Mouse (Mus musculus) spleen, adult 12 weeks (tissue): ENCODE measurements around the gene Prm1.
A peak's percentile ranks its signal among the peaks of the same experiment; 100 is the strongest.
"Not testable (repeated sequence)": the region's sequence is repeated elsewhere in the genome, so short reads cannot be mapped to it uniquely, and the experiment has no call there.

Source experiments
- DNase-seq: peaks from one replicate; pipeline ENCODE4 v3.0.0; 2022; ENCODE audit warnings: low spot score

Prm1 gene

DNA sequence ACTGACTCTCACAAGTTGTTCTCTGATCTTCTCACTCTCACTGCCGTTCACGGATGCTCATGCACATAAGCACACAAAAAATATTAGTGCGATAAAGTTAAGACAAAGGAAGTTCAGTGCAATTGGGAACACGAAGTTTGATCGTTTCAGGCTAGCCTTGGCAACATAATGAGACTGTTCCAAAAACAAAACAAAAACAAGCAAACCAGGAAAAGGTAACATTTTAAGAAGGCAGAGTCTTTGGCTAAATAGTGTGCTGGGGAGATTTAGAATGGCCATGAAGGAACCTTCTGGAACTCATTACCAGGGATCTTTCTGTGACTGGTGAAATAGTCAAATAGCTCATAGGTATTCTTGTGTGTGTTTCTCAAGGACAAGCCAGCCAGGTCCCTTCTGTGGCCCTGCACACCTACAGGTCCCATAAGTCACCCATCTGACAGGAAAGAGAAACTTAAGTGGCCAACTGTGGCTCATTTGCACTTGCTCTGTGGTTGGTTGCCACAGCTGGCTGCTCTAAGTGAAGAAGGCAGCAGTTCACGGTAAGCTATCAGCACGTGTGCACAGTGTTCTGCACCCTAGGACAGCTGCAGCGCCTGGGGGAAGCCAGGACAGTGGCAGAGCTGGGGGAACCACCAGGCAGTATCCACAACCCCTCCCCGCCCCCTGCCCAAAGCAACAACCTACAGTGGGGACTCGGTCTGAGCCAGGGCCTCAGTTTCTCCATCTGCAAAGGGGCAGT, at the start of gene Prm1:
TSS of gene Prm1 (minus strand) at position 51 of the 739 bp plus-strand sequence.
- no peak for DNase-seq

DNA sequence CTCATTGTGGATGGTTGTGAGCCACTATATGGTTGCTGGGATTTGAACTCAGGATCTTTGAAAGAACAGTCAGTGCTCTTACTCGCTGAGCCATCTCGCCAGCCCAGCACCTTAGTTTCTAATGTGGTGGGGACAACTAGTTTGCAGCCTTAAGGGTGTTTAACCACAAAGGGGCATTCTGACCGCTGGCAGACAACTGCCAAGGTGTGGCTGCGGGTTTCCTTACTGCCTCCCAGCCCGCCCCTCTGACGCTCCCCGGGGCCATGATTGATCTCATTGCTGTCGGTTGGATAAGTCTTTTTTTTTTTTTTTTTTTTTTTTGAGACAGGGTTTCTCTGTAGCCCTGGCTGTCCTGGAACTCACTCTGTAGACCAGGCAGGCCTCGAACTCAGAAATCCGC, 46.6 kb upstream of the Prm1 start:
- not testable (repeated sequence) for DNase-seq

DNA sequence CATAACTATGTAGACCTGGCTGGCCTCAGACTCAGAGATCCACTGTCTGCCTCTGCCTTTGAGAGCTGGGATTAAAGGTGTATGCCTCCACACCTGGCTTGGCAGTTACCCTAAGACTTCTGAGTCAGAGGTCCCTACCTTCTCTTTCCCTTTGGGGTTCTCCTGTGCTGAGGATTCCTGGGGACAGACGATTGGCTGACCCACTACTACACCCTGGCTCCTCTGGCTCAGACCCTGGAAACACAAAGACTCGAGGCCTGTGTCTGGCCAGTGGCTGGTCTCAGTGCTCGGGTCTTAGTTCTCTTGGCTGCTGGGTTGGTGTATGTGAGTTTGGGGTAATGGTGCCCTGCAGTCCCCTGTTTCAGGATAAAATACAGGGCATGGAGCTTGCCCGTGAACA, 45.3 kb upstream of the Prm1 start:
- DNase-seq = no peak

DNA sequence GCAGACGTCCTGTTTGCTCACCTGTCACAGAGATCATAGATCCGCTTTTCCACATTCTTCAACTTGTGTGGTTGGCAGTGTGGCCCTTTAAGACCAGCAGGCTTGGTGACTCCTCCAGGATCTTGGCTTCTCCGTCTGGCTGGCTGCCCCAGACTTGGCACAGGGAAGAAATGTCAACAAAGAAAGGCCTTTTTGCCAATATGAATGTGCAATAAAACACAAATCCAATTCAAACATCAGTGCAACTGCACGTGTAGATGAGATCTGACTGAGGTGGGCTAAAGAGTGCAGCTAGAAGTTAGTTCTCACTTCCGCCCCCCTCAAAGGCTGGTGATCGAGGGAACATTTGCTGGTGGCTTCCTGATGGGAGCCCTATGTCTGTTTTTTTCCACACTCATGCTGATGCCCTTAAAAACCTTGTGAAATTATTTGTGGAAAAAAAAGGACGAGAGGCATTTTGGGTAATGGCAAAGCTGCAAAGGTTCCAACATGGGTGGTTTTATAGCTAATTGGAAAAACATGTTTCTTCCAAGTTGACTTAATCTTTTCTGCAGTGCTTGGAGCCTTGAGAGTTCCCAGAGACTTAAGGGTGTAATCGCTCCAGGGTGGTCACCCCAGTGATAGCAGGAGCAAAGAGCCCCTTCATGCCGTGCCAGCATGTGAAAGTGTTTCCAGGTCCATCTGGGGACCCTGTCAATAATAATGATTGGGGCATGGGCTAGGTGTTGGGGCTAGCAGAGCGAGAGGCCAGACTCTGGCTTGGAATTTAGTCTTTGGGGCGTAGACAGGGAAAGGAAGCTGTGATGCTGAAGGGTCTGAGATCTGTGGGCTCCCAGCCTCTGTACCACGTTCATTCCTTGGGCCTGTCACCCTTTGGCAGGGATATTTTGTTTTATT, 44.6 kb upstream of the Prm1 start:
- DNase-seq = no peak

DNA sequence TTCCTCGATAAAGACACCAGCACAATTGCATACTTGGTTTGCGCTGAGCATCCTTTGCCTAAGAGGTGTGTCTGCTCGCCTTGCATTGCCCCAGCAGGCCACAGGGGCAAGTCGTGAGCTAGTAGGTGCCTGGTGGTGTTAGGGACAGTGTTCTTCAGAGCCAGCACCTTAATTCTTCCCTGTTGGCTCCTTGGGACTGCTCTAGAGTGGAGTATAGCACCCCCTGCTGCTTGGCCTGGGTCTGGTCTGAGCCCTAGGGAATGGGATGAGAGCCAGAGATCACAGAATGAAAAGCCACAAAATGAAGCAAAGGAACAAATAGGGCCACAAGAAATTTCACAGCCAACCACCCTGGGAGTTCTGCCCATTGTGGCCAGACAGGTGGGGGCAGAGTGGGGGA, 40.9 kb upstream of the Prm1 start:
- no peak for DNase-seq

DNA sequence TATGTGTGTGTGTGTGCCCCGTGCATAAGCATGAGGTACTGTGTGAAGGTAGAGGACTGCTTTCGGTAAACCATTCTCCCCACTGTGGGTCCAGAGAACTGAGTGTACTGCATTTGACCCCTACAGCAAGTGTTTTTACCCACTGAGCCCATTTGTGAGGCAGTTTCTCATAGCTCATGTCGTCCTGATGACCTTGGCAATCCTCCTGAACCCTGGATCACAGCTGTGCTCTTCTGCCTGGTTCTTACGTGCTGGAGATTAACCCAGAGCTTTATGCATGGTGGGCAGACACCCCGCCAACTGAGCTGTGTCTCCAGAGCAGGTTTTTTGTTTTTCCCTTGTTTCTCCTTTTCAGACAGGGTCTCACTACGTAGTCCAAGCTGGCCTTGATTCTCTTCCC, 40.3 kb upstream of the Prm1 start:
- no peak for DNase-seq

DNA sequence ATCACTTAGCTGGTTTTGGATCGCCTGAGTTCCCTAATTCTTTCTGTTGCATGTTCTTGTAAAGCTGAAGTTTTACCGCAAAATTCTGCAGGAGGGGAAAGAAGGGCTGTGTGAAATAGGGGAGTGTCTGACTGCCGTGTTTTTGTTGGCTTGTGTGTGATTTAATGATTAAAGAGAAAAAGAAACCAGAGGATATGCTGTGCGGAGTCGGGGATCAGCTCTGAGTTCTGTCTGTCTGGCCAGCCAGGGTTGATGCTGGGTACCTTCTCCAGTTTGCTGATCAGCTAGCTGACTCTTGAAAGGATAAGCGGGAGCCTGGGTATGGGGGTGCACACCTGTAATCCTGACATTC, 38.7 kb upstream of the Prm1 start:
- no peak for DNase-seq

DNA sequence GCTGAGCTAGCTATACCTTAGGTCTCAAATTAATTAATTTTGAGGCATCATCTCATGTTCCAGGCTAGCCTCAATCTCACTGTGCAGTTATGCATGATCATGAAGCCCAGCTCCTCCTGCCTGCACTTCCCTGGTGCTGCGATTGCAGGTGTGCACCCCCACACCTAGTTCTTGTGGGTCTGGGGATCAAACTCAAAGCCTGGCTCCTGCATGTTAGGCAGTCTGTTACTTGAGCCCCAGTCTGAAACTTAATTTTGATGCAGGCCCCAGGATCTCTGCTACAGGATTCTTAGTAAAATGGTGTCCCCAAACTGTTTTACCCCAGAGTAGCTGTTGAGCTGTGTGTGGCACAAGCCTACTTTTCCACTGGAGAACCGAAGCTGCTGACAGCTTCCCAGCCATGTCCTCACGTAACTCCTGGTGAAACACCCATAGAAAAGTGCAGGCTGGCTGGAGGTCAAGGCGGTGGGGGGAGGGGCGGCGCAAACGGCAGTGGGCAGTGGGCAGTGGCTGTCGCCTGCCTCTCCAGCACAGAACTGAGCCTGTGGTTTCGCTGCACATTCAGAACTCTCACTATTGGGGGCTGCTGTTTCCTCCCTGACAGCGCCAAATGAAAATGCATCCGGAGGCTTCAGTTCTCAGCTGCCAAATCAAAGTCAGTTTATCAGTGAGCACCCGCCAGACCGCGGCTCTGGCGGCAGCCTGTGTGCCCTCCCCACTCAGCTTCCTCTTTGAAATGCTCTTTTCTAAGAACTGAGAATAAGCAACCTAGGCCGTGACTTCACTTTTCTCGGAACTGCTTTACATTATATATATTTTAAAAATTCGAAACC, 38.1 kb upstream of the Prm1 start:
- peak; percentile 30 for DNase-seq

DNA sequence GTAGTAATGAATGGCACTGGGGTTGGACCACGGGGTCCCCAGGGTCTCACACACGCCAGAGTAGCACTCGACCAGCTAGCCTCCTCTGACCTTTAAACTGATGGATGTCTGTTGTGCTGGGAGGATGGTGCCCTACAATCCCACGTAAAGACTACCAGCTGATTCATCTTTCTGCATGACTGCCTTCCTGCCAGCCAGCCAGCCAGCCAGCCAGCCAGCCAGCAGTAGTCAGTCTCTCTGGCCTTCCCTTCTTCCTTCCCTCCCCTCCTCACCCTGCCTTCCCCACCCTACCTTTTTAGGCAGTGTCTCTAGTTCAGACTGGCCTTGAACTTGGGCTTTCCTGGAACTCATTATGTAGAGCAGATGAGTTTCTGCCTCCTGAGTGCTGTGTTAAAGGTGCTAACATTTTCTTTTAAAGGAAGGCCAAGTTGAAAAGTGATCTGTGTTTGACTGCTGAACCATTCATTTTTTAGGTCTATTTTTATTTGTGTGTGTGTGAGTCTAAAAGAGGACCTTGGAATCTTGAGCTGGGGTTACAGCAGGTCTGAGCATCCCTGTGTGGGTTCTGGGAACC, 36.7 kb upstream of the Prm1 start:
- no peak for DNase-seq

DNA sequence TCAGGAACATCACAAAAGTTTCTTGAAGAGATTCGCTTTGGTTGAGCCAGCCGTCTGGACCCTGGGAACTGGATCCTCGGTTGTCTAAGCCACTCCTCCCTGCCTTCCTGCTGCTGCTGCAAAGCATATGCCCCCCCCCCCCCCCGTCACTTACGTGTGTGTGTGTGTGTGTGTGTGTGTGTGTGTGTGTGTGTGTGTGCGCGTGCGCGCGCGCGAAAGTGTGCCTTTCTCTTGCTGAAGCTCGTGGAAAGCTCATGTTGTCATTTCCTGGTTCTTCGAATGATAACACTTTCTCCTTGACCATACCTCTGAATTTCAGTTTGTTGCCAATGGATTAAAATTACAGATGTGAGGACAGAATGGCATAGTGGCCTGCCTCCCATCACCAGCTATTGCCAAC, 34.4 kb upstream of the Prm1 start:
- no peak for DNase-seq

DNA sequence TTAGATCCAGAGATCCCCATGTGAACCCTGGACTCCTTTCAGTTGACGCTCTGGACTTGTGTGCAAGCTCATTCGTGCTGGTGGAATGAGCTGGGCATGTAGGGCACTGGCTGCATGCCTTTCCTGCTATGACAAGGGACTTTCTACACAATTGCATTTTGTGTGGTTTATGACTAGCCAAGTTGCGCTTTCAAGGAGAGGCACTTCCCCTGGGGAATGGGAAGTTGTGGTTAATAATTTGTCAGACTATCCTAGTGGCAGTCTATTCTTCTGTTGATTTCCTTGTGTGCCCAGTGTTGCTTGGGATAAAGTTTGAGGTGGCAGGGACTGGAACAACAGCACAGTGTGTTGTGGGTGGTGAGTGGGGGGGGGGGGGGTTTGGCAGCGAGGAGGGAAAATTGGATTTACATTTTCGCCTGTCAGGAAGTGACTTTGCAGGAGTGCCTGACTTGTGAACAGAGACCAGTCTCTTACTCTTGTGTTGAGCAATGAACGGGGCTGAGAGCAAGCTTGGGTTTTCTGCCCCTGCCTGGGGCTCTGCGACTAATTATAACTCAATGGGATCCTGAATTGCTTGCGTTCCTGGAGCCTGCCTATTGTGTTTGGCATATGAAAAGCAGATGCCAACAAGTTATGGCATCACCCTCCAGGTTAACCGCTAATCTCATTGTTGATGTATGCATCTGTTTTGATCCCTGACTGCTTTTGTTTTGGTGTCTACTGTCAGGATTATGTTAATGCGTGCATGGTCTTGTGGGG, 33.0 kb upstream of the Prm1 start:
- no peak for DNase-seq

DNA sequence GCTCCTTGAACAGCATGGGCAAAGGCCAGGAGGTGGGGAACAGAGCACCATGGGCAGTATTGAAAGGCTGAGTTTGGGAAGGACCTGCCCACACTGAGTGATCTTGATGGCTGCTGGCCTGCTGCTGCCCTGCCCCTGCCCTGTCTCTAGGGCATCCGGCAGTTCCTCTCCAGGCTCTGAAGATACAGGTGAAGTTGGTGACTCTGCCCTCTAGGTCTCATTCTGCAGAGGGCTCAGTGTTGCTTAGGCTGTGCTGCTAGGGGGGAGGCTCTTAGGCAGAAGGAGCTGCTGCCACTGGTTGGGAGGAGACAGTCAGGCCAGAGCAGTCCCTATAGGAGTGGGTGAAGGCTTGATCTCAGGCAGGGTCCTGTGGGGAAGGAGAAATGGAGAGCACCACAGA, 32.3 kb upstream of the Prm1 start:
- DNase-seq = no peak

DNA sequence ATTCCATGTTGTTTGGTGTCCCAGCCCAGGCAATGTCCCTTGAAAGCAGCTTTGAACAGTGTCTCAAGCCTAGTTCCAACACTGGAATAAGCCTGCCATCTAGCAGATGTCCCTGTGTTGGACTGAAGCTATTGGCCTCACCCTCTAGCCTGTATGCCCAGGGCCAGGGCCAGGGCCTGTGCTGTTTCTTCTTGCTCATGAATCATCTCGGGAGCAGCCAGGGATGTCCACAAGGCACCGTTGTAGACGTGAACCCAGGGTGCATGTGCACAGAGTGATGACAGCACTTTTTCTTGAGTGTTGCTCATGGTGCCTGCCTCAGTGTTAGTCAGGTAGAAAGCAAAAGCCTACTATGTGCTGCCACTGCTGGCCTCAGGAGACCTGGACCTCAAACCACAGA, 31.6 kb upstream of the Prm1 start:
- DNase-seq = no peak

DNA sequence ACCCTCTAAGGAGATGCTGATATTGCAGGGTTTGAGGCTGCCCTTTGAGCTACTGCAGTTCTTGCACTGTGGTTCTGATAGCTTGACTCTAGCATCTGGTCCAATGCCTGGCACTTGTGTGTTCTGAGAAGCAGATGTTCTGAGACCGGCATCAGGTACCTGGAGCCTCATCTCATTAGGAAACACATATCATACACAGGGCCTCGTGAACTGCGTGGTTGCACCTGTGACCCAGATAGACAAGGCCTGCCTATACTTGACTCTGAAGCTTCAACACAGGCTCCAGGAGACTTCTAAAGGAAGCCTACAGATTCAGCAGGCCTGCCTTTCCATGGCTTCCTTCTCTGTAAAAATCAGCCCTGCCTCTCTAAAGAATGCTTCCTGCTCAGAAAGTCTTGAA, 30.7 kb upstream of the Prm1 start:
- no peak for DNase-seq

DNA sequence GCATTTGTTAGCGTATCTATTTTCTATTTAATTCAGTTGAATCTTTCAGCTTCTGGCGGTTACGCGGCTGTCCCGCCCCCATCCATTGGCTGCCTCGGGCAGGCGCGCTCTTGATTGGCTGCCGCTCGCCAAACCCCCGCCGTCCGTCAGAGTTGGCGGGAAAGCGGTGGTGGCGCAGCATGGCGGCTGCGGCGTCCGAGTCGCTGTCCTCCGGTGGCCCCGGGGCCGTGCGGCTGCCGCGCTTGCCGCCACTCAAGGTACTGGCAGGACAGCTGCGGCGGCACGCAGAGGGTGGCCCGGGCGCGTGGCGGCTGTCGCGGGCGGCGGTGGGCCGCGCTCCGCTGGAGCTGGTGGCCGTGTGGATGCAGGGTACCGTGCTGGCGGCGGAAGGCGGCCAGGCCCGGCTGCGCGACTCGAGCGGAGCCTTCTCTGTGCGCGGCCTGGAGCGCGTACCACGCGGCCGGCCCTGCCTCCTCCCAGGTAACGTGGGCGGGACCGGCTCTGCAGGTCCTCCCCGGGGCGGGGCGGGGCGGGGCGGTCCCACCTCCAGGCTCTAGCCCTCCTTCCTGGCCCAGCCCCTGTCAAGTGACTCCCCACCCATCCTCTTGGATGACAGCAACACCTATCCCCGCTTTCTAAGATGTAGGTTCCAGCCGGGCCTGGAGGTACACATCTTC, 29.4 kb upstream of the Prm1 start, which contains the start of gene Rmi2:
TSS of gene Rmi2 (plus strand) at position 149 of the 677 bp plus-strand sequence.
- DNase-seq = peak; percentile 79

DNA sequence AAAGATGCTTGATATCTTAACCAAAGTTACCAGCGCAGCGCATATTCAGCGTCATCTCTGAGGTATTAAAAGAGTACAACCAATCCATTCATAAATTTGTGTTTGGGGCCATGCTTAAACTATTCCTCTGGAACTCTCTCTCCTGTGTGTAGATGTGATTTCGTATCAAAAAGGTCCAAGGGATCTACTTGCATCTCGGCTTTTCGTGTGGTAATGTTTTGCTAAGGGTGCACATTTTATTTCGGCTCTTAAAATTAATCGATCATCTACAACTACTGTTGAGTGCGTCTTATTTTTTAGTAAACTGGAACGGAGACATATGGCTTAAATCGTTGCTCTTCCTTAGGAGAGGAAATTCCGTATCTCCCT, 28.9 kb upstream of the Prm1 start:
- DNase-seq = no peak

DNA sequence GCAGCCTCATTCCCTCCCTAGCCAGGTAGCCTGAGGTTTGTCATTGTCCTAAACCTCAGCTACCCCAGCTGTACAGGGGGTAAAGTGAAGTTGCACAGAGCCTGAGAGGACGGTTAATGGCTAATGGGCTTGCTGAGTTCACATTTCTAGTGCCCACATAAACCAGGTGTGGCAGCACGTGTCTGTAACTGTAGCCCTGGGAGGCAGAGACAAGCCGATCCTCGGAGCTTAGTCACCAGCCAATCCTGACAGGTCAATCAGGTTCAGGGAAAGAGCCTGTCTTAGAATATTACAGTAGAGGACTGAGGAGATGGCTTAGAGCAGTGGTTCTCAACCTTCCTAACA, 22.8 kb upstream of the Prm1 start:
- no peak for DNase-seq

DNA sequence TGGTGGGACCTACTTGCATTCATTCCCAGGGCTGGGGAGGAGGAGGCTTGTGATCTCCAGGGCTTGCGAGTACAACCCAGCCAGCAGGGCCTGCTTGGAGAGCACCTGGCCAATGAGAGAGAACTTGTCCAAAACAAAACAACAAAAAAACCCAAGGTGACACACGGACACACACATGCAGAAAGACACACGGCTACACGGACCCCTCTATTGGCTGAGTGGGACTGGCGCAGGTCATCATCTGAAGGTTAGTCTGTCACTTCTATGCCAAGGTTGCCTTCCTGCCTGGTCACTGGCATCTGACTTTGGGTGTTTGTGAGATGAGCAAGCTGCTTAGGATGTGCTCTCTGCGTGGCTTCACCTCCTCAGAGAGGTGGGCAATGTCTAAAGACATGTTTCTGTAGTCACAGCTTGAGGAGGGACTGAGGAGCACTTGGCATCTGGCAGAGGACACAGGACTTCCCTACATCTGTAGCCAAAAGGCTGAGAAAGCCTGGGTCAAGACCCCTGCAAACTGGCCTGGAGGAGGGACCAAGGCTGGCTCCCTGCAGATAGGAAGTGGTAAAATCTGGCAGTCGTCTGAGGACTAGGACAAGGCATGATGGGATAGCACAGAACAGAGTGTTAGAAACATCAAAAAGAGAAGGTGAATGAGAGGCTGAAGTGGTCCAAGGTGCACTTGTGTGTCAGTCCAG, 22.3 kb upstream of the Prm1 start:
- no peak for DNase-seq

DNA sequence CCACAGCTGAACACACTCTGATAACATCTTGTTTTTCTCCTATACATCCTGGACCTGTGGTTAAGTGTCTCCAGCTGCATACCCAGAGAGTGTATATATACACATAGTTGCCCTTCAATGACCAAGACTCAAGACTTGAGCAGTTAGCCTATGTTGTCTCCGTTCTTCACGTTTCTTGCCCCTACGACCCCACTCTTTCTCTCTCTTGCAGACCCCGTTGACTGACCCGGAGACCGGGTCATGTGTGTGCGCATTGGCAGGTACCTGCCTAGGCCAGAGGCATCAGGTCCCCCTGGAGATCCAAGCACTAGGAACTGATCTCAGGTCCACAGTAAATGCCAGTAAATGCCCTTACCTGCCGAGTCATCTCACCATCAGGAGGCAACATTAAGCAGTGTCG, 21.6 kb upstream of the Prm1 start:
- DNase-seq = no peak

DNA sequence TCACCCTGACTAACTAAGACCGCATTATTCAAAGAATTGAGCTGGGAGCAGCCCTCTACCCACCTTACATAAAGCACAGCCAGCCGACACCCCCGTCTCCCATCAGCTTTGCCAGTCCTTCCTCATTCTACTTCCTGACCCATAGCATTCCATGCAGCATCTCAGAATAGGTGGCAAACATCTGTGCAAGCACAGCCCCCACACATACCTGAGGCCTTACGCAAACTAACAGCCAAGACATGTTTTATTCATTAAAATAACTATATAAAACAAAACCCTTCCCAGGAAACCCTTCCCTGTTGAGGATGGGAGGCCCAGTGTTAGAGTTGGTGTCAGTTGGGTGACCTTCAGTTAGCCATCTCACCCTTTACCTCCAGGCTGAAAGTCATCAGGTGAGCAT, 20.2 kb upstream of the Prm1 start:
- DNase-seq = no peak

DNA sequence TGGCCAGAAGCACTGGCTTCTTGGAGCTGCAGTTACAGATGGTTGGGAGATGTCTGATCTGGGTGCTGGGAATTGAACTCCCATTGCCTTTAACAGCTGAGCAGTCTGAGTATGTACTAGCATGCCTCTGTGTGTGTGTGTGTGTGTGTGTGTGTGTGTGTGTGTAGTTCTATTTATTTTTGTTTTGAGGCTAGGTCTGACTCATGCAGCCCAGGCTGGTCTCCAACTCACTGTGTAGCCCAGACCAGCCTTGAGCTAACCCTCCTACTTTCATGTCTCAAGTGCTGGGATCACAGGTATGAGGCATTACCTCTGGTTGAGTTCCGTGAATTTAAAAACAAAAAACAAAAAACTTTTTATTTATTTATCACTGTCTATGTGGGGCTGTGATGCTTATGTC, 18.9 kb upstream of the Prm1 start:
- DNase-seq = no peak
